Mouse (Mus musculus): ENCODE data around the gene Smurf2. TPM values are rescaled to one million over a fixed set of nuclear protein-coding genes. Genes with fewer than 3 reads are reported as not detected.

Smurf2 gene
- total and polyA plus RNA-seq, 3 experiments, result 2.2 to 28.1 (median 20.0) TPM

- TF ChIP-seq GATA2 (IDR thresholded peaks at IDR 0.05; ENCODE audit: borderline replicate concordance, low read depth, low read length) (no peak), GATA1 (IDR thresholded peaks at IDR 0.05; ENCODE audit: borderline replicate concordance, low read length) (no peak), POLR2AphosphoS5 (IDR thresholded peaks at IDR 0.05; ENCODE audit: insufficient replicate concordance, low read depth, low read length) (no peak), TAL1 (conservative IDR thresholded peaks at IDR 0.05; ENCODE audit: low read depth, low read length) (no peak), CTCF (IDR thresholded peaks at IDR 0.05; ENCODE audit: low read depth, low read length) (no peak)
- ATAC-seq (ENCODE audit: extremely low read depth, insufficient number of reproducible peaks, low FRiP score, poor library complexity, severe bottlenecking) (no peak), DNase-seq (ENCODE audit: low spot score) (no peak)
Measured at GRCm38 (mm10) chr11:106896561-106897168, 23.9 kb downstream of the Smurf2 start.

GRCm38 (mm10) chr11:106883656-106884055 is 36.9 kb downstream of the Smurf2 start:
- TF ChIP-seq TAL1 (conservative IDR thresholded peaks at IDR 0.05; ENCODE audit: low read depth, low read length) (no peak), POLR2AphosphoS5 (IDR thresholded peaks at IDR 0.05; ENCODE audit: insufficient replicate concordance, low read depth, low read length) (no peak)
- H3K36me3 ChIP-seq (replicated peaks), result no peaks in the 10 kb centered on the region
- no peak overlapping the region for H3K4me3 ChIP-seq (ENCODE audit: low read depth, low read length)
- no peak for ATAC-seq (ENCODE audit: extremely low read depth, insufficient number of reproducible peaks, low FRiP score, poor library complexity, severe bottlenecking)
- no peaks in the 10 kb centered on the region for H3K9me3 ChIP-seq (replicated peaks)
- DNase-seq (ENCODE audit: low spot score), result no peak
- H3K4me1 ChIP-seq (ENCODE audit: insufficient read depth, low read depth, low read length), result no peaks in the 10 kb centered on the region; the same call in 1 of the 2 replicates
- H3K27me3 ChIP-seq (ENCODE audit: insufficient read depth, low read length), result no peaks in the 10 kb centered on the region

More at GRCm38 (mm10) chr11:106896561-106897168, 23.9 kb downstream of the Smurf2 start:
- Histone ChIP-seq H3K9me3 (replicated peaks) (no peaks in the 10 kb centered on the region), H3K4me3 (ENCODE audit: low read depth, low read length) (no peak overlapping the region), H3K4me1 (ENCODE audit: insufficient read depth, low read depth, low read length) (peaks cover under 1% of the 10 kb centered on the region; the same call in 1 of the 2 replicates), H3K36me3 (replicated peaks) (peaks cover 4% of the 10 kb centered on the region), H3K27me3 (ENCODE audit: insufficient read depth, low read length) (no peaks in the 10 kb centered on the region)

- ATAC-seq (ENCODE audit: extremely low read depth, insufficient number of reproducible peaks, low FRiP score, poor library complexity, severe bottlenecking) (no peak), DNase-seq (ENCODE audit: low spot score) (no peak)
- peaks cover 3% of the 10 kb centered on the region; the same call in 1 of the 2 replicates for H3K4me1 ChIP-seq (ENCODE audit: insufficient read depth, low read depth, low read length)
- no peaks in the 10 kb centered on the region for H3K27me3 ChIP-seq (ENCODE audit: insufficient read depth, low read length)
- TF ChIP-seq POLR2AphosphoS5 (IDR thresholded peaks at IDR 0.05; ENCODE audit: insufficient replicate concordance, low read depth, low read length) (no peak), GATA2 (IDR thresholded peaks at IDR 0.05; ENCODE audit: borderline replicate concordance, low read depth, low read length) (no peak), CTCF (IDR thresholded peaks at IDR 0.05; ENCODE audit: low read depth, low read length) (no peak), GATA1 (IDR thresholded peaks at IDR 0.05; ENCODE audit: borderline replicate concordance, low read length) (no peak), TAL1 (conservative IDR thresholded peaks at IDR 0.05; ENCODE audit: low read depth, low read length) (no peak)
- no peaks in the 10 kb centered on the region for H3K9me3 ChIP-seq (replicated peaks)
- no peak overlapping the region for H3K4me3 ChIP-seq (ENCODE audit: low read depth, low read length)
- H3K36me3 ChIP-seq (replicated peaks), result peaks cover 15% of the 10 kb centered on the region
Measured at GRCm38 (mm10) chr11:106872650-106873049, 47.9 kb downstream of the Smurf2 start.

- TF ChIP-seq GATA2 (IDR thresholded peaks at IDR 0.05; ENCODE audit: borderline replicate concordance, low read depth, low read length) (no peak), TAL1 (conservative IDR thresholded peaks at IDR 0.05; ENCODE audit: low read depth, low read length) (no peak), POLR2AphosphoS5 (IDR thresholded peaks at IDR 0.05; ENCODE audit: insufficient replicate concordance, low read depth, low read length) (no peak), GATA1 (IDR thresholded peaks at IDR 0.05; ENCODE audit: borderline replicate concordance, low read length) (no peak), CTCF (IDR thresholded peaks at IDR 0.05; ENCODE audit: low read depth, low read length) (no peak)
- DNase-seq (ENCODE audit: low spot score), result no peak
- Histone ChIP-seq H3K9me3 (replicated peaks) (no peaks in the 10 kb centered on the region), H3K36me3 (replicated peaks) (peaks cover 57% of the 10 kb centered on the region), H3K4me1 (ENCODE audit: insufficient read depth, low read depth, low read length) (no peaks in the 10 kb centered on the region), H3K27me3 (ENCODE audit: insufficient read depth, low read length) (no peaks in the 10 kb centered on the region), H3K4me3 (ENCODE audit: low read depth, low read length) (no peak overlapping the region)
- ATAC-seq (ENCODE audit: extremely low read depth, insufficient number of reproducible peaks, low FRiP score, poor library complexity, severe bottlenecking), result no peak
Measured at GRCm38 (mm10) chr11:106851438-106851837, 69.1 kb downstream of the Smurf2 start.

GRCm38 (mm10) chr11:106842002-106842401 is 78.5 kb downstream of the Smurf2 start:
- no peak for TF ChIP-seq CTCF (IDR thresholded peaks at IDR 0.05; ENCODE audit: low read depth, low read length)
- Histone ChIP-seq H3K27me3 (ENCODE audit: insufficient read depth, low read length) (no peaks in the 10 kb centered on the region), H3K36me3 (replicated peaks) (peaks cover 63% of the 10 kb centered on the region), H3K9me3 (replicated peaks) (no peaks in the 10 kb centered on the region), H3K4me1 (ENCODE audit: insufficient read depth, low read depth, low read length) (no peaks in the 10 kb centered on the region), H3K4me3 (ENCODE audit: low read depth, low read length) (no peak overlapping the region)
- ATAC-seq (ENCODE audit: extremely low read depth, insufficient number of reproducible peaks, low FRiP score, poor library complexity, severe bottlenecking), result no peak
- no peak for DNase-seq (ENCODE audit: low spot score)

- peaks cover 65% of the 10 kb centered on the region for H3K36me3 ChIP-seq (replicated peaks)
- H3K9me3 ChIP-seq (replicated peaks), result no peaks in the 10 kb centered on the region
Measured at GRCm38 (mm10) chr11:106828079-106828478, 92.4 kb downstream of the Smurf2 start.

More at GRCm38 (mm10) chr11:106828079-106828478, 92.4 kb downstream of the Smurf2 start:
- Histone ChIP-seq H3K4me1 (ENCODE audit: insufficient read depth, low read depth, low read length) (no peaks in the 10 kb centered on the region), H3K27me3 (ENCODE audit: insufficient read depth, low read length) (no peaks in the 10 kb centered on the region), H3K4me3 (ENCODE audit: low read depth, low read length) (no peak overlapping the region)
- DNase-seq (ENCODE audit: low spot score) (no peak), ATAC-seq (ENCODE audit: extremely low read depth, insufficient number of reproducible peaks, low FRiP score, poor library complexity, severe bottlenecking) (no peak)
- no peak for TF ChIP-seq POLR2AphosphoS5 (IDR thresholded peaks at IDR 0.05; ENCODE audit: insufficient replicate concordance, low read depth, low read length)
- TF ChIP-seq CTCF (IDR thresholded peaks at IDR 0.05; ENCODE audit: low read depth, low read length), result no peak
- no peak for TF ChIP-seq GATA2 (IDR thresholded peaks at IDR 0.05; ENCODE audit: borderline replicate concordance, low read depth, low read length)
- no peak for TF ChIP-seq GATA1 (IDR thresholded peaks at IDR 0.05; ENCODE audit: borderline replicate concordance, low read length)
- TF ChIP-seq TAL1 (conservative IDR thresholded peaks at IDR 0.05; ENCODE audit: low read depth, low read length), result no peak
